Mouse (Mus musculus) erythroblast, embryonic 14.5 days (primary cell): ENCODE measurements around the gene Hmga1. TPM values are rescaled to one million over a fixed set of nuclear protein-coding genes. Genes with fewer than 3 reads are reported as not detected.

Experiments used
- H3K27me3 ChIP-seq: 2 replicates; pipeline ENCODE4 v1.6.1; 2012; ENCODE audit warnings: inconsistent platforms; ENCODE audit not compliant: control insufficient read depth
- H3K36me3 ChIP-seq: 2 replicates; pipeline ENCODE4 v1.6.1; 2012; ENCODE audit warnings: mild to moderate bottlenecking, inconsistent platforms; ENCODE audit not compliant: control insufficient read depth
- H3K4me1 ChIP-seq: 2 replicates; pipeline ENCODE4 v1.6.1; 2012; ENCODE audit warnings: inconsistent platforms; ENCODE audit not compliant: control insufficient read depth
- H3K4me3 ChIP-seq: replicated peaks from 2 replicates; pipeline ENCODE3; 2012; ENCODE audit warnings: moderate library complexity, mild to moderate bottlenecking, inconsistent platforms
- H3K9me3 ChIP-seq: 2 replicates; pipeline ENCODE4 v1.6.1; 2012; ENCODE audit warnings: low read length, inconsistent platforms, mixed read lengths; ENCODE audit not compliant: control insufficient read depth
- GATA1 ChIP-seq: IDR thresholded peaks from 2 replicates; pipeline ENCODE4 v1.6.1; 2012; ENCODE audit warnings: low read length, inconsistent platforms, mixed read lengths
- TAL1 ChIP-seq: IDR thresholded peaks from 3 replicates; pipeline ENCODE4 v1.6.1; 2012; ENCODE audit warnings: low read length, inconsistent platforms, mixed read lengths
- polyA plus RNA-seq: library from polyadenylated mRNA; stranded (reverse); fragments of >175 nt; gene quantifications from 2 replicates; pipeline ENCODE4 v1.2.3, GENCODE M21; 2012

The Hmga1 gene
- polyA plus RNA-seq, 1 experiment = 57.3 TPM

DNA sequence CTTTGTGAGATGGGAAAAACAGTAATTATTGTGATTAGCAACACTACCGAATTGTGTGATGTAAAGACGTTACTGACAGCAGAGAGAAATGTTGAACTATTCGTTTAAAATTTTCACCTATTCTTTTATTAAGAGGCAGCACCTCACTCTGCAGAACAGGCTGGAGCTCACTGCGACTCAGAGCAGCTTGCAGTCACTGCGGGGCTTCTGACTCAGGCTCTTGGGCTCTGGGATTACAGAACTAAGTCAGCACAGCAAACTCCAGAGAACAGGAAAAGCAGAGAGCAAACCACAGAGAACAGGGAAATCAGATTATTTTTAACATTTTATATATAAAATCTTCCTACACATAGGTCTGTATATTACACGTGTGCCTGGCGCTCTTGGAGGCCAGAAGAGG lies 53.3 kb downstream of the Hmga1 start:
- Histone ChIP-seq H3K4me1 (peaks cover 35% of the 10 kb centered on the region), H3K36me3 (peaks cover 23% of the 10 kb centered on the region), H3K4me3 (no peak overlapping the region), H3K9me3 (no peaks in the 10 kb centered on the region), H3K27me3 (no peaks in the 10 kb centered on the region)
- TF ChIP-seq GATA1 (no peak), TAL1 (no peak)

DNA sequence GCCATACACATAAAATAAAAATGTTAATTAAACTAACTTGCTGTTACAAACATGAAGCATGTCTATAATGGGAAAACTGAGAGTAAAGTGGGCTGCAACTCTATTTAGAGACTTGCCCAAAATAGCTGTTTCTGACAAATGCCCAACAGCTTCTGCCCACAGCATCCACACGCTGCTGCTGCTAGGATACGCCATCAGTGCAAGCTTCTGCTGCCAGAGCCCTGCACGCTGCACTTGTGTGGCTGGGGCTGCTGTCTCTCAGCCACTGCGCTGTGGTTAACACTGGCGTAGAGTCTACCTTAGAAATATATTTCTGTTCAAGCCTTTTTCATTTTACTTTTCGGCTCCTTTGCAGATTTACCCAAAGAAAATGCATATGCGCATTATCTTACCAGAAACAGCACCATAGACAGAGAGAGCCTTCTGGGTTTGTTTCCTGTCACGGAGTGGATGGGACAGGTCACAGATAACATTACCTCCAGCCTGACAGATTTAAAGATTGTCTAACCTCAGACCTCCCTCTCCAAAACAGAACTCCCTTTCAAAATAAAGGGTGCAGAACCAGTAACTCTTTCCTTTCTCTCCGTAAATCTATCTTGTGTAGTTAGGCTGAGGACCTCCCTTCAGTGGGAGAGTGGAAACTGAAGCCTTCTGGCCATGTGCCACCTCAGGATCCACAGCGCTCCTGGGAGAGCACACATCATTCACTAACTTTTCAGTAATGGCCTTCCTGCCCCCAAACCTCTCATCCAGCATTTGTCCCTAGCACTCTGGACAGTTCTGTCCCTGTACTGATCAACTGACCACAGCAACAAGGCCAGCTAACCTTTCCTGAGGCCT lies 54.6 kb downstream of the Hmga1 start:
- H3K36me3 ChIP-seq = peaks cover 26% of the 10 kb centered on the region
- no peaks in the 10 kb centered on the region for H3K9me3 ChIP-seq
- H3K27me3 ChIP-seq = no peaks in the 10 kb centered on the region
- no peak overlapping the region for H3K4me3 ChIP-seq
- peaks cover 32% of the 10 kb centered on the region for H3K4me1 ChIP-seq
- TF ChIP-seq TAL1 = no peak
- no peak for TF ChIP-seq GATA1

DNA sequence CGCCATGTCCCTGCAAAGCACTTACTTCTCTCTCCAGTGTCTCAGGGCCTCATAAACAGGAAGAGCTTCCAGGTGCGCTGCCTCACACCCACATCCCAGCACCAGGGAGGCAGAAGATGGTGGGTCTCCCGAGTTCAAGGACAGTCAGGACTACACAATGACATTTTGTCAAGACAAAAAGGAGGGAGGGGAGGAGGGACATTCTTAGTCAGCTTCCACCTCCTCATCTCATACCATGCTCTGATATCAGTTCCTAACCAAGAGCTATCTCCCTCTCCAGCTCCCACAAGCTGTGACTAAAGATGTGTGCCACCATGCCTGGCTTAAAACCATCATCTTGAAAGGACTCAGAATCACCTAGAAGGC lies 55.2 kb downstream of the Hmga1 start:
- peaks cover 24% of the 10 kb centered on the region for H3K36me3 ChIP-seq

DNA sequence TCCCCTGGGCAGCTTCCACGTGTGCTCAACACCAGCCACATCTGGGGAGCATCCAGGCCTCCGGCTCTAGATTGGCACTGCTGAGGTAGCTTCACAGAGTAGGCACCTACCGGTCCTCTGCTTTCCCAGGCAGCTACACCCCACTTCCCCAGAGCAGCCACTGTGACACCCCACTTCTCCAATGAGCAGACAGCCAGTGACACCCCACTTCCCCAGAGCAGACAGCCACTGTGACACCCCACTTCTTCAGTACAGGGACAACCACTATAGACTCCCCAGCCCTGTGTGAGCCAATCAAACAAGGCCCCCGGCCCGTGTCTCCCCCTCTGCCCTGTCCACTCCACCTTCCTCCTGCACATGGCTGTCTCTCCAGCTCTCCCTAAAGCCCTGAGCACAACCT lies 55.7 kb downstream of the Hmga1 start:
- Histone ChIP-seq H3K9me3 (no peaks in the 10 kb centered on the region), H3K27me3 (no peaks in the 10 kb centered on the region), H3K4me1 (peaks cover 30% of the 10 kb centered on the region), H3K4me3 (no peak overlapping the region), H3K36me3 (peaks cover 28% of the 10 kb centered on the region)
- TF ChIP-seq TAL1 = no peak
- TF ChIP-seq GATA1 = no peak

More for the DNA sequence above, 55.2 kb downstream of the Hmga1 start:
- TF ChIP-seq TAL1 = no peak
- TF ChIP-seq GATA1 = no peak
- Histone ChIP-seq H3K4me3 (no peak overlapping the region), H3K4me1 (peaks cover 30% of the 10 kb centered on the region), H3K9me3 (no peaks in the 10 kb centered on the region), H3K27me3 (no peaks in the 10 kb centered on the region)

DNA sequence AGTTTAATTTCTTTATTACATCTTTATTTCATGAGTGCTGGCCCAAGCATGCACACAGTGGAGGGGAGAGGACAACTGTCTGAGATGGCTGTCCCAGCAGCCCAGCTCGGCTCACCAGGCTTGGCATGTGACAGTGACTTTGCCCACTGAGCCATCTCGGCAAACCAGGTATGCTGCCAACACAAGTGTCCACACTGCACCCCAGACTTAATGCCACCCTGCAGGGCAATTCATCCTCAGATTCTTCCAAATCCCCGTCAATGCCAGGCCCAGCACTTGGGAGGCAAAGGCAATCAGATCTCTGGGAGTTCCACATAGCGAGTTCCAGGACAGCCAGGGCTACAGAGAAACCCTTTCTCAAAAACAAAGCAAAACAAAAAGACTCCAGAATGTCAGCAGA lies 56.7 kb downstream of the Hmga1 start:
- Histone ChIP-seq H3K4me1 (peaks cover 30% of the 10 kb centered on the region), H3K9me3 (peaks cover 5% of the 10 kb centered on the region; the same call in 1 of the 2 replicates), H3K27me3 (no peaks in the 10 kb centered on the region), H3K4me3 (no peak overlapping the region), H3K36me3 (peaks cover 35% of the 10 kb centered on the region)
- TF ChIP-seq GATA1 (no peak), TAL1 (no peak)

Other genes with a start within 250 kb of the Hmga1 start
- gene Grm4, start 35.1 kb upstream of the Hmga1 start, polyA plus RNA-seq = not detected in 2 replicates
- gene AI413582, start 9.3 kb downstream of the Hmga1 start, polyA plus RNA-seq = 3.6 and 3.7 TPM in 2 replicates
- gene Nudt3, start 67.0 kb downstream of the Hmga1 start, polyA plus RNA-seq = 5.1 and 6.4 TPM in 2 replicates
- not detected in 2 replicates for gene RPS10-NUDT3, start 78.7 kb downstream of the Hmga1 start, polyA plus RNA-seq
- gene Rps10, start 80.2 kb downstream of the Hmga1 start, polyA plus RNA-seq = 265 and 292 TPM in 2 replicates
- gene Pacsin1, start 99.0 kb downstream of the Hmga1 start, polyA plus RNA-seq = 0.01 TPM in 1 of 2 replicates, not detected in the other
- gene Spdef, start 172.5 kb downstream of the Hmga1 start, polyA plus RNA-seq = 0.07 TPM in 1 of 2 replicates, not detected in the other